Mouse (Mus musculus) adrenal gland, postnatal 4 days (tissue): ENCODE data around the gene Vstm2b. TPM values are rescaled to one million over a fixed set of nuclear protein-coding genes. Genes with fewer than 3 reads are reported as not detected.
A peak's percentile ranks its signal among the peaks of the same experiment; 100 is the strongest.

ENCODE experiments used
- DNase-seq, 2 experiments: peaks; one replicate each; pipeline ENCODE4 v3.0.0; 2021 to 2022; ENCODE audit warnings: low spot score in 2 of 2, mixed read lengths in 2 of 2
- long read RNA-seq, 2 experiments: library from polyadenylated mRNA; stranded (forward); transcript quantifications; one replicate each; pipeline ENCODE4 v2.0.0; 2021
- total RNA-seq, 2 experiments: library from RNA; stranded (reverse); gene quantifications; 2 replicates each; pipeline ENCODE4 v1.2.3; 2021

Gene Vstm2b
- 1 to 10 TPM; 3.1 to 4.1 TPM for total RNA-seq
- long read RNA-seq, experiment 1, partial matches to known transcripts, result 0 of 4 reads
- long read RNA-seq, experiment 1, other reads (novel, unspliced or antisense), result 3 of 4 reads
- long read RNA-seq, experiment 2, partial matches to known transcripts, result 0 of 9 reads
- long read RNA-seq, experiment 2, other reads (novel, unspliced or antisense), result 6 of 9 reads

DNA sequence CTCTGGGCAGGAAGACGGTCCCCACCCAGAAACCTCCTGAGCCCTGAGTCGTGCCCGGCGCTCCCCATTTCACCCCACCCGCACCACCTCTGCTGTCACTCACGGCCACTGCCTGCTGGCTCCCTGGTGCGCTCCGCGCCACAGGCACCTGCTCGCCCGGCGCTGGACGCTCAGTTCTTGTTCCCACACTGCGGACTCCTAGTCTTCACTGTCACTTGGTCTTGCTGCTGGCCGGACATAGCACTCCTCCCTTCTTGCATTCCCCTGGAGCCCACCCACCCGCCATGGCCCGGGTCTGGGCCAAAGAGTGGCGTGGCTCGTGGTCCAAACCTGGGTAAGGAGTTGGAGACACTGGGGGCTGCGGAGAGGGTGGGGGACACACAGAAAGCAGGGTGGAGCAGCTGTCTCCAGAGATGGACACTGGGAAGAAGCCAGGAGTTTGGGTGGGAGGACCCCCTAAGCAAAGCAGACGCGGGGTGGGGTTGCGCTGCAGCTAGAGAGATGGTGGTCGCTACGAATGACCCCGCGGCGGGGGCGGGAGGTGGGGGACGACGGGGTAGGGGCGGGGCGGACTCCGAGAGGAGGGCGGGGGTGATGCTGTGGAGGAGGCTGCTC is at the start of gene Vstm2b:
Gene Vstm2b (plus strand): TSS at position 233 of the 615 bp plus-strand sequence.
- no peak for DNase-seq

- no peak for DNase-seq
Measured at GRCm38 (mm10) chr7:40856088-40856625, 42.0 kb upstream of the Vstm2b start.

DNA sequence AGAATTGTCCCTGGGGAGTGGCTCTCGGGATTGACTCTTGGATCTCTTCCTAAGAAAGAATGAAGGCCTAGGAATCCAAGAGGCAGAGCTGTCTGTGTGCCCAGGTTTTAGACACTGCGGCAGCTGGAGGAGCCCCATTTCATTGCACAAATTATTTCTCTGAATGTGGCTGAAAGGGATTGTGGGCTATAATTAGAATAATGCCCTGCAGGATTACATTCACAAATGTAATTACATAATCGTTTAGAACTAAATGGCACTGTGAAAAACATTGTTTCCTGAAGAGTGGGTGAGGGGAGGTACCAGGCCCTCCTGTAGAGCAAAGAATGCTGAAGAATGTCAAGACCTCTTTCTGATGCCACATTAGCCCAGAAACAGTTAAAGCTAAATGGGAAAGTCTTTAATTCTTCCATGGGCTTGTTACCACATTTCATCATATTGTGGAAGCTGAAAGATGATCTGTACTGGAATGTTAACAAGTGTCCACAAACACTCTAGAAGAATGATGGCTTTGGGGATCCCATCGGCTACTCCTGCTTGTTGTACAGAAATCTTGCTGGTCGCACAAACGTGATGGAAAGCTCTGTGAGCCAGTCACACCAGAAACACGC is 24.6 kb upstream of the Vstm2b start:
- DNase-seq, result no peak

- no peak for DNase-seq
Measured at GRCm38 (mm10) chr7:40884855-40885489, 13.2 kb upstream of the Vstm2b start.

DNA sequence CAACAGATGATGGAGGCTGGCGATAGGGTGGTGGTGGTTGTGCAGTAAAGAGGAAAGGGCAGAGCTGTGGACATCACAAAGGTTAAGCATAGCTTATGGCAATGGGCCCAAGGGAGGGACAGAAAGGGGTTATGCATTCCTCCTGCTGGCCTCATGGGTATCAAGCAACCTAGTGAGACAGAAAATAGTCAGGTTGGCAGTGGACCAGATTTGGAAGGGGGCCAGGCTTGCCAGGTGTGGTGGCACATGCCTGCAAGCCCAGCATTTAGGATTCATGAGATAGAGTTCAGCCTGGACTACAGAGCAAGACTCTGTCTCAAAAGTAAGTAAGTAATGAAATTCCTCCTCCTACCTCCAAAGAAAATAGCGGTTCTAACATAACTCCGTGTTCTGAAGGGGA is 9.8 kb upstream of the Vstm2b start:
- DNase-seq, result no peak

DNA sequence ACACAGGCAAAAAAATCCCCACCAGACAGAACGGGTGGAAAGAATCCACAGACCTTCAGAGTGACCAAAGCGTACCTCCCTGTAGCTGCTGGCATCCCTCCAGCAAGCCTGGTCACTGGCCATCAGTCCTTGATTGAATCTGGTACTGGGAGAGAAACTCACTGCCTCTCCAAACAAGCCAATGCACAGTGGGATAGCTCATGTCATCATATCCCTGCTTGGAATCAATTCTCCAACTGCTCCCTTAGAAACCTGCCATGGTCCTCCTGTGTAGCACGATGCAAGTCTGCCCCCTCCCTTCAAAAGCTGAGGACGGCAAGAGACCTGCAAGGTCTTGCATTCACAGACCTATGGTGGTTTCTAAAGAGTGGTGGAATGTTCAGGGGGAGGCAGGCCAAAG is 1.2 kb upstream of the Vstm2b start:
- no peak for DNase-seq

DNA sequence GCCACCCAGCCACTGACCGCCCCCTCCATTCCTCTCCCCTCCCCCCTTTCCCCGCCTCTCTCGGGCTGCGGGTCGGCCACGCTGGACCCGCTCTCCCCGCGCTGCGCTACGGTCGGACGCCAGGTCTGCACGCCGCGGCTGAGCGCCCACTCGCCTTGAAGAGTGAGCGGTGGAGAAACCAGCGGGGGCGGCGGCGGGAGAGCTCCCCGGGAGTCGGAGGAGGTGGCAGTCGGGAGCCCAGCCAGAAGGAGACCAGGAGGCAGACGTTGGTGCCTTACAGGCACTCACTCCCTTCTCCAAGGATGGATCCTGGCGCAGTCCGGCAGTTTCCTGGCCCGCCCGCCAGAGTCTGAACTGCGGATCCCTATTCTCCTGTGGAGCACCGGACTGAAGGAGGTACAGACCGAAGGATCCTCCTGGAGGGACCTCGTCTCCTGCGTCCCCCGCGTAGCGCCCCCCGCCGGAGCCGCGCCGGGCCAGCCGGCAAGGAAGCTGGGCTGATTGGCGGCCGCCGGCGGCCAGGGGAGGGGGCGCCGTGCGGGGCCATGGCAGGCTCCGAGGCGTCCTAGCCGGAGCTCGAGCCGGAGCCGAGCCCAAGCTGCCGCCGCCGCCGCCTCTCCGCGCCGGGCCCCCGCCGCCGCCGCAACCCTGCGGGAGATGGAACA is 715 bp downstream of the Vstm2b start:
- no peak for DNase-seq

- no peak for DNase-seq
Measured at GRCm38 (mm10) chr7:40899376-40900265, 1.5 kb downstream of the Vstm2b start.

GRCm38 (mm10) chr7:40901201-40901600 is 3.1 kb downstream of the Vstm2b start:
- peak in 1 of 2 experiments; percentile 18 for DNase-seq

DNA sequence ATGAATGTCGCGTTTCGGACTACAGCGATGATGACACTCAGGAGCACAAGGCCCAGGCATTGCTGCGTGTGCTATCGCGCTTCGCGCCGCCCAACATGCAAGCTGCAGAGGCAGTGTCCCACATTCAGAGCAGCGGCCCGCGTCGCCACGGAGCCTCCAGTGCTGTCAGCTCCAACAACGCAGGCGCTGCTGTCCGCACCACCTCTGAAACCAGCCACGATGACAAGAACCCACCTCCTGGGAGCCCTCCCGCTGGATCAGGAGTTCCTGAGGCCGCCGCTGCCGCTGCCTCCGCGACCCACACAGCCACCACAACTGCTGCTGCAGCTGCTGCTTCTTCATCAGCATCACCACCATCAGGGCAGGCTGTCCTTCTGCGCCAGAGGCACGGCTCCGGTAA is 4.4 kb downstream of the Vstm2b start:
- no peak for DNase-seq

GRCm38 (mm10) chr7:40906484-40906883 is 8.4 kb downstream of the Vstm2b start:
- no peak for DNase-seq

DNA sequence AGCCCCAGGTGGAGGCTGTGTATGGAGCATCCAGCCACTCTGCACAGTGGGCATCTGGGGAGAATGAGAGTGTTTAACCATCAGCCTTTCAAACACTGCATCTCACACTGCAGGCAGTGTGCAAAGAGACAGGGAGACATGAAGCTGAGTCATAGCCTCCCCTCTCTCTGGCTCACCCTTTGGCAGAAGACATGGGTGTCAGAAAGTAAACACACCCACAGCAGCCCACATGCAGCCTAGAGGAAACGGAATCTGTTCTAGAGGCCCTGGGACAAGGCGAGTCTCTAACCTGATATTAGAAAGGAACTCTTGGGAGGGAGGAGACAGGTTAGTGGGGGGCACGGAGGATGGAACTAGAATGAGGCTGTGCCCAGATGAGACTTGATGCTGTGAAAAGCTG is 18.6 kb downstream of the Vstm2b start:
- no peak for DNase-seq

- DNase-seq, result no peak
Measured at GRCm38 (mm10) chr7:40920118-40920517, 22.0 kb downstream of the Vstm2b start.

DNA sequence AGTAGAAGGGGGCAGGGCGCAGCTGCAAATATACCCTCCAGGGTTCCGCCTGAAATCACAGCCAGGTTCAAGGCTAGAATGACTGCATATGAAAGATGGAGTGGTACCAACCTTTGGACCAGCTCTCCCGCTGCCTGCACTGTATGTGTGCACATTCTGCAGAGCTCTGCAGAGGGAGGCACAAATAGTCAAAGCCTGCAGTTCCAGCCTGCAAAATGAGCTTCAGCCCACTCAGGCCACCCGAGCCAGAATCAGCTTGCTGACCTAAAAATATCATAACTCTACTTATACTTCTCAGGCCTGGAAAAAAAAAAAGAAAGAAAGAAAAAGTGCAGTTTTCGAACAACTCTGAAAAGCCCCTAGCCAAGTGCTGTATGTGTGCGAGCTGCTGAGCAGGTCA is 23.2 kb downstream of the Vstm2b start:
- no peak for DNase-seq

- DNase-seq, result no peak
Measured at GRCm38 (mm10) chr7:40922871-40923270, 24.7 kb downstream of the Vstm2b start.

DNA sequence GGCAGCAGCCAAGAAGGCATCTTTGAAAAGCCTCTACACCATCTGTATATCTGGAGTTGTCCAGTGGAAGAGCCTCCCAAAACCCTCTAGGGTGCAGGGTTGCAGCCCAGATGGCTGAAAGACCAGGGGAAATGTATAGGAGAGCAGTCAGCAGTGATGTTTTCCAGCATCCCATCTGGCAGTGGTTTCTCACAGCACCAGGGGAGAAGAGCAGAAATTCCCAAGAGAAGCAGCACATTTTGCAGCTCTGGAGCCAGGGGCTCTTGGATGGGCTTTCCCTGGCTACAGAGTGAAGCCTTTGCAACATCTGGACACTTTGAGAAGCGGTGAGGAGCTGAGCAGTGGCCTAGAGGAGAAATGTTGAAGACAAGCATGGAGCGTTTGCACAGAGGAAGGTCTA is 30.3 kb downstream of the Vstm2b start:
- DNase-seq, result no peak

- no peak for DNase-seq
Measured at GRCm38 (mm10) chr7:40936617-40937212, 38.6 kb downstream of the Vstm2b start.

- DNase-seq, result no peak
Measured at GRCm38 (mm10) chr7:40939371-40939770, 41.2 kb downstream of the Vstm2b start.

GRCm38 (mm10) chr7:40942233-40942935 is 44.3 kb downstream of the Vstm2b start:
- no peak for DNase-seq
